In the genomic region with DNA sequence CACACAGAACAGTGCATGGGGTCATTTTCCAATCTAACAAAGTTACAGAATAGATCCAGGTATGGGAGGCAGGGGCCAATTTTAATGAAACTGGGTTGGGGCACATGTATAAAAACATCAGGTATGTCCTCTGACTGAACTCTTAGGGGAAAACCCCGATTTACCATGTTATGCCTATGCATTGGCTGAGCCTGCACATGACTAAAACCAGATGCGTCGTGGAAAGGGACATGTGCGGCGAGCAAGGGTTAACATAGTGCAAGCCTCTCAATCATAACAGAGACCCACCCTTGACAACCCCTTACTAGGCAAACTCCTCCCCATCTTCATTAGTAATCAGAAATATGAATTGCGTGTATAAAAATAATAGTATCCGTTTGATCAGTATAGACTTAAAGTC, we compare ENCODE assay signal across 17 mouse cellular contexts.
"Had no signal": no experiment of that assay in that cellular context is flagged by ENCODE, and none has a peak within 500 bp of the region (broad histone marks: within the 10 kb centered on the region; RNA-seq: fewer than 3 reads in every experiment).

No protein-coding gene starts in this region.

- ATAC-seq: hindbrain, postnatal 0 days; intestine, embryonic 16.5 days; liver, embryonic 12.5 days had no signal

- DNase-seq: gastrocnemius, adult 2 months; gastrocnemius, postnatal 10 days; gastrocnemius, postnatal 25 days; heart, adult 18-20 months; heart, postnatal 14 days; heart, postnatal 36 days; kidney, adult 11 months; kidney, adult 2 months; kidney, adult 9 months; kidney, postnatal 14 days; kidney, postnatal 36 days; layer of hippocampus, adult 9-11 months; layer of hippocampus, postnatal 36 days; left cerebral cortex, postnatal 4 days had no signal
